Mouse (Mus musculus): Measurements from ENCODE around the gene Gm11541.

DNA sequence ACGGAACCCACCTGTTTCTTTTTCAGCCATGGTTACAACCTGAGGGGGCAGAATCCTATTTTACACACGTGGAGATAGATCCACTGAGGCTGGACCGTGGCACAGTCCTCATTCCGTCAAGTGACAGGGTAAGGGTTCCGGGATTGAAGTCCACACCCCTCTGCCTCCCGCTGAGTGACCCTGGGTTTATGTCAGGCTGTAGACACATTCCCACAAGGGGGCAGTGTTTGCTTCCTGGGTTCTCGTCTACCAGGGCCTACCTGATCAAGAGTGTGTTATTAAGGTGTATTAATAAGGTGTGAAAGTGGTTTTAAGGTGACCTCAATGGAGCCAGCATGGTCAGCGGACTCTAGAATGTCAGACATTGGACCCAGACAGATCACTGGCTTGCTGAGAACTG, 28.5 kb upstream of the Gm11541 start:
- TF ChIP-seq UBTF (IDR thresholded peaks at IDR 0.05; ENCODE audit: low read depth, low read length) (no peak), ZKSCAN1 (IDR thresholded peaks at IDR 0.05; ENCODE audit: borderline replicate concordance, low read depth, low read length) (no peak), CTCF (conservative IDR thresholded peaks at IDR 0.05 in 1 of 2, IDR thresholded peaks at IDR 0.05 in 1 of 2; ENCODE audit: low read depth in 2 of 2, low read length in 2 of 2) (peak; percentile 57 to 76)

Data from CH12.LX (cell line).